Mouse (Mus musculus) limb, embryonic 14.5 days (tissue): ENCODE results near the gene Sppl3. TPM values are rescaled to one million over a fixed set of nuclear protein-coding genes. Genes with fewer than 3 reads are reported as not detected.
A peak's percentile ranks its signal among the peaks of the same experiment; 100 is the strongest.

Experiments
- ATAC-seq: fragments of 200-750 bp; cut with Nextera tagmentation; 2 replicates; pipeline ENCODE4 v1.8.0; 2017; ENCODE audit warnings: low read depth, moderate number of reproducible peaks, moderate TSS enrichment; ENCODE audit not compliant: low FRiP score
- DNase-seq: peaks from one replicate; pipeline ENCODE4 v3.0.0-alpha.2; 2015; ENCODE audit warnings: low spot score
- H3K27ac ChIP-seq: fragments of 300-500 bp; sonication (generic); replicated peaks from 2 replicates; pipeline ENCODE4 v1.5.1; 2014; ENCODE audit warnings: low read depth, mild to moderate bottlenecking, low read length, moderate library complexity, mixed read lengths
- H3K27me3 ChIP-seq: fragments of 300-500 bp; sonication (generic); 2 replicates; pipeline ENCODE4 v1.6.1; 2014; ENCODE audit warnings: low read length, mixed read lengths; ENCODE audit not compliant: control insufficient read depth, insufficient read depth
- H3K36me3 ChIP-seq: fragments of 300-500 bp; sonication (generic); 2 replicates; pipeline ENCODE4 v1.6.1; 2014; ENCODE audit warnings: mild to moderate bottlenecking, low read length, moderate library complexity, mixed read lengths; ENCODE audit not compliant: control insufficient read depth, insufficient read depth
- H3K4me1 ChIP-seq: fragments of 300-500 bp; sonication (generic); 2 replicates; pipeline ENCODE4 v1.6.1; 2014; ENCODE audit warnings: antibody characterized with exemption, low read length, mixed read lengths; ENCODE audit not compliant: control insufficient read depth, insufficient read depth
- H3K4me2 ChIP-seq: fragments of 300-500 bp; sonication (generic); replicated peaks from 2 replicates; pipeline ENCODE4 v1.6.1; 2014; ENCODE audit warnings: low read depth, mild to moderate bottlenecking, low read length, moderate library complexity; ENCODE audit not compliant: severe bottlenecking
- H3K4me3 ChIP-seq: fragments of 300-500 bp; sonication (generic); replicated peaks from 2 replicates; pipeline ENCODE4 v1.5.1; 2014; ENCODE audit warnings: low read length
- H3K9ac ChIP-seq: fragments of 300-500 bp; sonication (generic); 2 replicates; pipeline ENCODE4 v1.6.1; 2014; ENCODE audit warnings: mild to moderate bottlenecking, low read depth, low read length, moderate library complexity; ENCODE audit not compliant: severe bottlenecking
- H3K9me3 ChIP-seq: fragments of 300-500 bp; sonication (generic); 2 replicates; pipeline ENCODE4 v1.6.1; 2016; ENCODE audit warnings: low read length; ENCODE audit not compliant: control insufficient read depth
- POLR2A ChIP-seq: fragments of 200-500 bp; IDR thresholded peaks from 2 replicates; pipeline ENCODE4 v1.8.0; 2012; ENCODE audit warnings: inconsistent platforms, mild to moderate bottlenecking, moderate library complexity, borderline replicate concordance; ENCODE audit not compliant: insufficient read depth, insufficient read length; ENCODE audit errors: extremely low read depth
- WGBS: fragments of 180-500 bp; shearing (Covaris S2); extraction: QIAGEN DNeasy Blood & Tissue Kit; methylation state at CpG from one replicate; pipeline ENCODE4 v1.1.7; 2014; 5-methylcytosine and 5-hydroxymethylcytosine counted together
- polyA plus RNA-seq, 2 experiments: library from polyadenylated mRNA; depleted of rRNA in 1 of 2; stranded (reverse) in 1 of 2; unstranded in 1 of 2; fragments of >200 nt; fragmentation: Nextera tagmentation in 1 of 2; extraction: Ambion mirVana in 1 of 2; gene quantifications; 2 replicates each; pipeline versions ENCODE4 v1.2.1 to v1.2.3; 2012 to 2014

Gene Sppl3
- polyA plus RNA-seq, 2 experiments: 42.7 to 100 TPM

DNA sequence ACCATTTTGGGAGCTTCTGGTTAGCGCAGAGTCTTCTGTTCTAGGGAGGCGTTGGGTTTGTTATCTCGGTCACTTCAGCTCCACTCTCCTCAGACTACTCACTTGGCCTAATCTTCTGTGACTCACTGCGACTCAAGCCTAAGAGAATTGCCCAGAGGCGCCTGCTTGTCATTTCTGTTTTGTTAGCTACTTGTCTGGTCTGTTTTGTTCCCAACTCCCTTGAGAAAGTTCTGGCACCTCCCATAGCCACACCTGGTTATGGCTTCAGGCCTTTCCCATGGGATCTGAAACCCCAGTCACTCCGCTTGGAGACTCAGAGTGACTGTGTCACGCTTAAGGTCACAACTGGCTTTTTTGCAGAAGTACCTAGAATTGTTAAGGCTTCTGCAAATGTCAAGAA is 2.6 kb upstream of the Sppl3 start:
- no peak overlapping the region for H3K27ac ChIP-seq
- no peak overlapping the region for H3K9ac ChIP-seq
- H3K4me3 ChIP-seq: no peak overlapping the region
- no peaks in the 10 kb centered on the region for H3K36me3 ChIP-seq
- 81% methylated on average over 7 of the region's 7 CpGs for WGBS
- no peak overlapping the region for H3K4me2 ChIP-seq
- peaks cover 12% of the 10 kb centered on the region for H3K4me1 ChIP-seq
- no peaks in the 10 kb centered on the region for H3K9me3 ChIP-seq
- ATAC-seq: no peak
- H3K27me3 ChIP-seq: no peaks in the 10 kb centered on the region
- DNase-seq: no peak
- TF ChIP-seq POLR2A: no peak

GRCm38 (mm10) chr5:115009143-115009542 is 1.8 kb upstream of the Sppl3 start:
- Histone ChIP-seq H3K4me3 (no peak overlapping the region), H3K4me1 (peaks cover 14% of the 10 kb centered on the region), H3K27ac (no peak overlapping the region), H3K9ac (no peak overlapping the region), H3K4me2 (no peak overlapping the region), H3K36me3 (no peaks in the 10 kb centered on the region), H3K27me3 (no peaks in the 10 kb centered on the region), H3K9me3 (no peaks in the 10 kb centered on the region)
- ATAC-seq (no peak), DNase-seq (no peak)
- WGBS: 81% methylated on average over 6 of the region's 6 CpGs
- TF ChIP-seq POLR2A: no peak

- H3K27ac ChIP-seq: no peak overlapping the region
- DNase-seq: no peak
- no peaks in the 10 kb centered on the region for H3K36me3 ChIP-seq
- peak overlapping the region; percentile 99; the same call in 1 of the 2 replicates for H3K9ac ChIP-seq
- peak overlapping the region; percentile 98; the same call in 1 of the 2 replicates for H3K4me3 ChIP-seq
- no peaks in the 10 kb centered on the region for H3K27me3 ChIP-seq
- TF ChIP-seq POLR2A: no peak
- no peaks in the 10 kb centered on the region for H3K9me3 ChIP-seq
- peaks cover 14% of the 10 kb centered on the region for H3K4me1 ChIP-seq
- H3K4me2 ChIP-seq: peak overlapping the region; percentile 78; the same call in 1 of the 2 replicates
- WGBS: 50% methylated on average over 3 of the region's 3 CpGs
- no peak for ATAC-seq
Measured at GRCm38 (mm10) chr5:115009961-115010360, 976 bp upstream of the Sppl3 start.

DNA sequence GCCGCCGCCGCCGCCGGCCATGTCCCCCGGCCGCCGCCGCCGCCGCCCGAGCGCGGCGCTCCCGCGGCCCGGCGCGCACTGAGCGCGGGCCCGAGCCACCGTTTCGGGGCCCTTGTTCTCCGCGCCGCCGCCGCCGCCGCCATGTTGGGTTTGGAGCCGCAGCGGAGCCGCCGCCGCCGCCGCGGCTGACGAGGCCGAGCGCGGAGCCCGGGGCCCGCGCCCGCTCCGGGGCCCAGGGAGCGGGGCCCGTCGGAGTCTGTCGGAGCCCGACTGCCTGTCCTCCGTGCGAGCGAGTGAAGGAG is 231 bp downstream of the Sppl3 start:
- WGBS: 0% methylated on average over 21 of the region's 57 CpGs
- Histone ChIP-seq H3K4me2 (peak overlapping the region; percentile 82; the same call in 1 of the 2 replicates), H3K36me3 (no peaks in the 10 kb centered on the region), H3K4me1 (peaks cover 14% of the 10 kb centered on the region), H3K27me3 (no peaks in the 10 kb centered on the region), H3K4me3 (peak overlapping the region; percentile 98), H3K9me3 (no peaks in the 10 kb centered on the region), H3K9ac (peak overlapping the region; percentile 99), H3K27ac (peak overlapping the region; percentile 88)
- no peak for DNase-seq
- no peak for TF ChIP-seq POLR2A
- peak; percentile 47 for ATAC-seq

- H3K9me3 ChIP-seq: no peaks in the 10 kb centered on the region
- H3K27me3 ChIP-seq: no peaks in the 10 kb centered on the region
- peaks cover 14% of the 10 kb centered on the region for H3K4me1 ChIP-seq
- WGBS: under 1% methylated on average over 48 of the region's 63 CpGs
- ATAC-seq (peak; percentile 49), DNase-seq (no peak)
- H3K27ac ChIP-seq: peak overlapping the region; percentile 88
- peak overlapping the region; percentile 98 for H3K4me3 ChIP-seq
- peak overlapping the region; percentile 82 for H3K4me2 ChIP-seq
- no peaks in the 10 kb centered on the region for H3K36me3 ChIP-seq
- no peak for TF ChIP-seq POLR2A
- H3K9ac ChIP-seq: peak overlapping the region; percentile 99
Measured at GRCm38 (mm10) chr5:115011519-115012261, 753 bp downstream of the Sppl3 start.

- Histone ChIP-seq H3K4me3 (no peak overlapping the region), H3K27me3 (no peaks in the 10 kb centered on the region), H3K27ac (no peak overlapping the region), H3K4me2 (peak overlapping the region; percentile 82; the same call in 1 of the 2 replicates), H3K9me3 (no peaks in the 10 kb centered on the region), H3K36me3 (no peaks in the 10 kb centered on the region), H3K9ac (no peak overlapping the region), H3K4me1 (peaks cover 14% of the 10 kb centered on the region)
- 75% methylated on average over 3 of the region's 3 CpGs for whole genome bisulfite sequencing
- no peak for TF ChIP-seq POLR2A
- ATAC-seq (no peak), DNase-seq (no peak)
Measured at GRCm38 (mm10) chr5:115013436-115013835, 2.5 kb downstream of the Sppl3 start.
